Mouse (Mus musculus) neural tube, embryonic 13.5 days (tissue): Measurements from ENCODE around the gene Dennd1a. TPM values are rescaled to one million over a fixed set of nuclear protein-coding genes. Genes with fewer than 3 reads are reported as not detected.
A peak's percentile ranks its signal among the peaks of the same experiment; 100 is the strongest.

Experiments used
- ATAC-seq: fragments of 200-750 bp; cut with Nextera tagmentation; 2 replicates; pipeline ENCODE4 v1.8.0; 2017; ENCODE audit warnings: low read depth, mild to moderate bottlenecking, moderate TSS enrichment, moderate library complexity
- H3K27ac ChIP-seq: fragments of 300-500 bp; sonication (generic); replicated peaks from 2 replicates; pipeline ENCODE4 v1.5.1; 2015; ENCODE audit warnings: moderate library complexity, mild to moderate bottlenecking, inconsistent platforms
- H3K27me3 ChIP-seq: fragments of 300-500 bp; sonication (generic); 2 replicates; pipeline ENCODE4 v1.6.1; 2015; ENCODE audit warnings: mild to moderate bottlenecking, inconsistent platforms
- H3K36me3 ChIP-seq: fragments of 300-500 bp; sonication (generic); 2 replicates; pipeline ENCODE4 v1.6.1; 2015; ENCODE audit warnings: mild to moderate bottlenecking, inconsistent platforms
- H3K4me1 ChIP-seq: fragments of 300-500 bp; sonication (generic); replicated peaks from 2 replicates; pipeline ENCODE4 v1.6.1; 2015; ENCODE audit warnings: inconsistent platforms
- H3K4me2 ChIP-seq: fragments of 300-500 bp; sonication (generic); 2 replicates; pipeline ENCODE4 v1.6.1; 2015; ENCODE audit warnings: inconsistent platforms, mild to moderate bottlenecking, moderate library complexity
- H3K4me3 ChIP-seq: fragments of 300-500 bp; sonication (generic); 2 replicates; pipeline ENCODE4 v1.5.1; 2015; ENCODE audit warnings: mild to moderate bottlenecking, inconsistent platforms
- H3K9ac ChIP-seq: fragments of 300-500 bp; sonication (generic); 2 replicates; pipeline ENCODE4 v1.6.1; 2015; ENCODE audit warnings: moderate library complexity, mild to moderate bottlenecking, inconsistent platforms
- H3K9me3 ChIP-seq: fragments of 300-500 bp; sonication (generic); 2 replicates; pipeline ENCODE4 v1.6.1; 2016; ENCODE audit warnings: inconsistent platforms
- WGBS: fragments of 180-500 bp; shearing (Covaris S2); methylation state at CpG from one replicate; pipeline ENCODE4 v1.1.7; 2015; 5-methylcytosine and 5-hydroxymethylcytosine counted together
- polyA plus RNA-seq: library from polyadenylated mRNA; unstranded; fragments of >200 nt; fragmentation: Nextera tagmentation; extraction: Ambion mirVana; gene quantifications from 2 replicates; pipeline ENCODE4 v1.2.1, GENCODE M21; 2015

Dennd1a gene
- polyA plus RNA-seq: 14.3 and 14.6 TPM in 2 replicates

DNA sequence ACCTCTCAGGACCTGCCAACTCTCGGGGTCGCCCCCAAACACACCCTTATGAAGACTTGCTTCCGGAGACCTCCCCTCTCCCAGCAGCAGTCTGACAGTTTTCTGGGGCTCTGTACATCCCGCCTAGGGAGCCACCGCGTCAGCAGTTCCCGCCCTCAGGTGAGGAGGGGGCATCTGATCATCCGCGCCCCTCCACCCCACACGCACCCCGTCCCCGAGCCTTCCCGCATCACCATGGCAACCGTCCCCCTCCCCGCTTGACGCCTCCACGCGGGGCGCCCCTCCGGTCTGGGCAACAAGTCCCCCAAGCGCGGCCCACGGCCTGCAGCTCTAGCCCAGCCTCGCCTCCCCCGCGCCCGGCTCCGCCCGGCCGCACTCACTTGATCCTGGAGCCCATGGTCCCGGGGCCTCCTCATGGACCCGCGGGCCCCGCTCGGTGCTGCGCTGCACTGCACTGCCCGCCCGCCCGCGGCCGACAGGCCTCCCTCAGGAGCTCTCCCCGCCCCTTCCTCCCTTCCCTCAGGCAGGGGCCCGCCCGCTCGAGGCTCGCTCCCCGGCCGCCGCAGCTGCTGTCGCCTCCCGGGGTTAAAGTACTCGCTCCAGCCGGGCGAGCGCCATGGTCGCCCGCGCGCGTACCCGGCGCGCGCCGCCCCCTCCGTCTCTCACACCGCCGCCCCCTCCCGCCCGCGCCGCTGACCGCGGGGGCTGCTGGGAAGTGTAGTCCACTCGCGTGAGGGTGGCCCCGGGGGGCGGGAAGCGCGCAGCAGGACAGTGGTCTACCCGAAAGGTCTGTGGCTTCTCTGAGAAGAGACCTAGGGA, at the start of gene Dennd1a:
Gene Dennd1a, minus strand, starts transcription at position 658 of the 819 bp plus-strand sequence.
- Histone ChIP-seq H3K4me3 (peak within 1 kb of the TSS; percentile 84), H3K4me1 (peaks cover 19% of the 10 kb centered on the region), H3K36me3 (no peaks in the 10 kb centered on the region), H3K27ac (peak within 1 kb of the TSS; percentile 88), H3K27me3 (no peaks in the 10 kb centered on the region), H3K4me2 (peak within 1 kb of the TSS; percentile 72), H3K9me3 (no peaks in the 10 kb centered on the region), H3K9ac (peak within 1 kb of the TSS; percentile 88)
- WGBS: under 1% methylated on average over 61 of the region's 81 CpGs
- ATAC-seq: peak; percentile 96

GRCm38 (mm10) chr2:38336606-38337005, 49.4 kb upstream of the Dennd1a start:
- no peak for ATAC-seq
- WGBS: under 1% methylated on average over 17 of the region's 17 CpGs
- peaks cover 96% of the 10 kb centered on the region for H3K27me3 ChIP-seq
- no peak overlapping the region for H3K9ac ChIP-seq
- H3K4me2 ChIP-seq: no peak overlapping the region
- no peaks in the 10 kb centered on the region for H3K36me3 ChIP-seq
- H3K4me3 ChIP-seq: no peak overlapping the region
- peaks cover 10% of the 10 kb centered on the region for H3K4me1 ChIP-seq
- H3K27ac ChIP-seq: no peak overlapping the region
- H3K9me3 ChIP-seq: no peaks in the 10 kb centered on the region

- no peaks in the 10 kb centered on the region for H3K9me3 ChIP-seq
- H3K36me3 ChIP-seq: no peaks in the 10 kb centered on the region
- no peaks in the 10 kb centered on the region; the same call in 1 of the 2 replicates for H3K4me1 ChIP-seq
- peaks cover 77% of the 10 kb centered on the region for H3K27me3 ChIP-seq
- H3K4me3 ChIP-seq: no peak overlapping the region
- WGBS: 40% methylated on average over 7 of the region's 7 CpGs
- no peak for ATAC-seq
- no peak overlapping the region for H3K9ac ChIP-seq
- no peak overlapping the region for H3K27ac ChIP-seq
- H3K4me2 ChIP-seq: no peak overlapping the region
Measured at GRCm38 (mm10) chr2:38333586-38334119, 46.5 kb upstream of the Dennd1a start.

GRCm38 (mm10) chr2:38326671-38327070, 39.5 kb upstream of the Dennd1a start:
- H3K4me3 ChIP-seq: no peak overlapping the region
- peaks cover 36% of the 10 kb centered on the region for H3K27me3 ChIP-seq
- H3K4me2 ChIP-seq: no peak overlapping the region
- no peak overlapping the region for H3K9ac ChIP-seq
- WGBS: 72% methylated on average over 1 of the region's 1 CpGs
- ATAC-seq: no peak
- H3K9me3 ChIP-seq: no peaks in the 10 kb centered on the region
- H3K36me3 ChIP-seq: no peaks in the 10 kb centered on the region
- H3K4me1 ChIP-seq: no peaks in the 10 kb centered on the region
- H3K27ac ChIP-seq: no peak overlapping the region

DNA sequence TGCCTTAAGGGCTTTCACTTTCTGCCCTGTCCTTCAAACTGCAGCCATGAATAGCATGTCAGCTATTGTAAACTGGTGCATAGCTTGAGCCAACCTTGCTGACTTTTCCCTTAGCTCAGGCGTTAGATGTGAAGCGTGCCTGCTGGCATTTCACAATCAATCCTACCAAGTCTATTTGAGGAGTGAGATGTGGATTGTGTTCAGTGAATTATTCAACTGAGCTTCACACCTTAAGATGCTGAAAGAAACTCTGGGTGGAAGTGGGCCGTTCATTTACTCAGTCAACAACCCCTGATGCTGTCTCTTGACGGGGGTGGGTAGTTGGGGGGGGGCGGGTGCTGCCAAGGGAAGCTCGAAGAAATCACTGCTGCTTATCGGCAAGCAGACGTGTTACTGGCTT, 36.2 kb upstream of the Dennd1a start:
- 73% methylated on average over 8 of the region's 8 CpGs for WGBS
- no peak overlapping the region for H3K4me2 ChIP-seq
- H3K9me3 ChIP-seq: no peaks in the 10 kb centered on the region
- no peak overlapping the region for H3K27ac ChIP-seq
- no peak overlapping the region for H3K4me3 ChIP-seq
- ATAC-seq: no peak
- H3K4me1 ChIP-seq: no peaks in the 10 kb centered on the region
- peaks cover 28% of the 10 kb centered on the region for H3K27me3 ChIP-seq
- H3K9ac ChIP-seq: no peak overlapping the region
- H3K36me3 ChIP-seq: no peaks in the 10 kb centered on the region

DNA sequence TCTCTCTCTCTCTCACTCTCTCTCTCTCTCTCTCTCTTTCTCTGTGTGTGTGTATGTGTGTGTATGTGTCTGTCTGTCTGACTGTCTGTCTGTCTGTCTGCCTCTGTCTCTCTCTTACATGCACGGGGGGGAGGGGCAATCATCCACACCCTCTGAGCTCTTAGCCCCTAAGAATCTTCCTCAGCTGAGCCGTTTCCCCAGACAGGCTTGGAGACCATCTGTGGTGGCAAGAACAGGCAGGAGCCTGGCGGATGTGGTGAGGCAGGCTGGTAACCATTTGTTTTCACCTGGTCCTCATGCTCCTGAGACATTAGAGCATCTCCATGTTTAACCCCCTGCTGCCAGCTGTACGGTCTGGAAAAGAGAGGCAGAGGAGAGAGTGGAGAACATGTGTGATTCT, 33.7 kb upstream of the Dennd1a start:
- Histone ChIP-seq H3K4me2 (no peak overlapping the region), H3K4me1 (no peaks in the 10 kb centered on the region), H3K36me3 (no peaks in the 10 kb centered on the region), H3K9me3 (no peaks in the 10 kb centered on the region), H3K9ac (no peak overlapping the region), H3K4me3 (no peak overlapping the region), H3K27me3 (peaks cover 31% of the 10 kb centered on the region), H3K27ac (no peak overlapping the region)
- WGBS: 60% methylated on average over 4 of the region's 4 CpGs
- no peak for ATAC-seq

DNA sequence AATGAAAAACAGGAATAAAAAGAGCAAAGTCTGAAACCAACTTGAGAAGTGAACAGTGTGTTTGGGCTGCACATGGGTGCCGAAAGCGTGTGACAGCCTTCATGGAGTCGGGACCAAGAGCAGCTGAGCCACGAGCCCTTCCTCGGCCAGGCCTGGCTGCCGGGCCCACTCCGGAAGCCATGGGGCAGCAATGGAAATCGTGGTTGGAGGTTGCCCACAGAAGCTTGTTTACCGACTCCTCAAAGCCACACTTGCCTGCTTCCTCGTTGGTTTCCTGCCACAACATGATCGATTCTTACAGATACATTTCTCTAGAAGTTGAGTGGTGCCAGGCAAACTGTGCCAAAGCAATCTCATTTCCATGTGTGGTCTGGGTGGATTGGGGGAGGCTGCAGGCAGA, 31.9 kb upstream of the Dennd1a start:
- Histone ChIP-seq H3K4me3 (no peak overlapping the region), H3K27ac (no peak overlapping the region), H3K4me1 (no peaks in the 10 kb centered on the region), H3K36me3 (no peaks in the 10 kb centered on the region), H3K9ac (no peak overlapping the region), H3K4me2 (no peak overlapping the region), H3K9me3 (no peaks in the 10 kb centered on the region), H3K27me3 (peaks cover 26% of the 10 kb centered on the region)
- WGBS: 86% methylated on average over 11 of the region's 11 CpGs
- no peak for ATAC-seq

GRCm38 (mm10) chr2:38313399-38313798, 26.2 kb upstream of the Dennd1a start:
- Histone ChIP-seq H3K27me3 (peaks cover 10% of the 10 kb centered on the region; the same call in 1 of the 2 replicates), H3K36me3 (no peaks in the 10 kb centered on the region), H3K27ac (no peak overlapping the region), H3K4me3 (no peak overlapping the region), H3K9ac (no peak overlapping the region), H3K4me1 (no peaks in the 10 kb centered on the region), H3K9me3 (no peaks in the 10 kb centered on the region), H3K4me2 (no peak overlapping the region)
- WGBS: 59% methylated on average over 3 of the region's 3 CpGs
- ATAC-seq: no peak

DNA sequence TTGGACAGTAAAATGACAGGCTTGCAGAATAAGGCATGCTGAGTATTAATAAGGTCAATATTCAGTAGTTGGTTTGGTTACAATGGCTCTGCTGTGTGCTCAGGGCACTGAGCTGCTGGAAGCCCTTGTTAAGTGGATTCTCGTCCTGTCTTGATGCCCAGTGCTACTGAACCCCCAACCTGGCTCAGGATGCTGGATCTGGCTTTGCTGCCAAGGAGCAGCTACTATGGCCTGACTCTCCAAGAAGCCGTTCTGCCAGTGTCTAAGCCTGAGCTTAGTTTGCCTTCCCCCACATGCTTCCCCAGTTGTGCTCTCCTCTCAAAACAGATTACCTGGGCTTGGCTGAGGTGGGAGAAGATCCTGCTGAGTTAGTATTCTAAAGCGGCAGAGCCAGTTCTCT, 25.7 kb upstream of the Dennd1a start:
- H3K4me1 ChIP-seq: no peaks in the 10 kb centered on the region
- H3K4me3 ChIP-seq: no peak overlapping the region
- no peak for ATAC-seq
- WGBS: 45% methylated on average over 3 of the region's 3 CpGs
- H3K4me2 ChIP-seq: no peak overlapping the region
- H3K9me3 ChIP-seq: no peaks in the 10 kb centered on the region
- no peak overlapping the region for H3K9ac ChIP-seq
- H3K36me3 ChIP-seq: no peaks in the 10 kb centered on the region
- H3K27ac ChIP-seq: no peak overlapping the region
- peaks cover 10% of the 10 kb centered on the region; the same call in 1 of the 2 replicates for H3K27me3 ChIP-seq

- peaks cover 11% of the 10 kb centered on the region for H3K27me3 ChIP-seq
- no peak overlapping the region for H3K9ac ChIP-seq
- 94% methylated on average over 1 of the region's 1 CpGs for WGBS
- H3K27ac ChIP-seq: no peak overlapping the region
- no peaks in the 10 kb centered on the region for H3K4me1 ChIP-seq
- no peak for ATAC-seq
- H3K4me3 ChIP-seq: no peak overlapping the region
- no peaks in the 10 kb centered on the region for H3K36me3 ChIP-seq
- no peak overlapping the region for H3K4me2 ChIP-seq
- H3K9me3 ChIP-seq: no peaks in the 10 kb centered on the region
Measured at GRCm38 (mm10) chr2:38305152-38305551, 18.0 kb upstream of the Dennd1a start.

GRCm38 (mm10) chr2:38300941-38301340, 13.8 kb upstream of the Dennd1a start:
- Histone ChIP-seq H3K9ac (no peak overlapping the region), H3K27ac (no peak overlapping the region), H3K4me3 (no peak overlapping the region), H3K27me3 (peaks cover 11% of the 10 kb centered on the region), H3K36me3 (no peaks in the 10 kb centered on the region), H3K4me2 (no peak overlapping the region), H3K9me3 (no peaks in the 10 kb centered on the region), H3K4me1 (no peaks in the 10 kb centered on the region)
- ATAC-seq: no peak
- 92% methylated on average over 2 of the region's 2 CpGs for WGBS

GRCm38 (mm10) chr2:38295939-38296338, 8.7 kb upstream of the Dennd1a start:
- 95% methylated on average over 4 of the region's 4 CpGs for WGBS
- ATAC-seq: no peak

More at GRCm38 (mm10) chr2:38295939-38296338, 8.7 kb upstream of the Dennd1a start:
- H3K4me3 ChIP-seq: no peak overlapping the region
- no peaks in the 10 kb centered on the region for H3K9me3 ChIP-seq
- no peak overlapping the region for H3K27ac ChIP-seq
- H3K4me2 ChIP-seq: no peak overlapping the region
- no peaks in the 10 kb centered on the region for H3K4me1 ChIP-seq
- no peaks in the 10 kb centered on the region for H3K36me3 ChIP-seq
- no peak overlapping the region for H3K9ac ChIP-seq
- no peaks in the 10 kb centered on the region for H3K27me3 ChIP-seq
